Mouse (Mus musculus): Measurements from ENCODE around the gene Tspan5. TPM values are rescaled to one million over a fixed set of nuclear protein-coding genes. Genes with fewer than 3 reads are reported as not detected.

Tspan5 gene
- polyA plus RNA-seq, 1 experiment from 2014 or later: 43.4 TPM

DNA sequence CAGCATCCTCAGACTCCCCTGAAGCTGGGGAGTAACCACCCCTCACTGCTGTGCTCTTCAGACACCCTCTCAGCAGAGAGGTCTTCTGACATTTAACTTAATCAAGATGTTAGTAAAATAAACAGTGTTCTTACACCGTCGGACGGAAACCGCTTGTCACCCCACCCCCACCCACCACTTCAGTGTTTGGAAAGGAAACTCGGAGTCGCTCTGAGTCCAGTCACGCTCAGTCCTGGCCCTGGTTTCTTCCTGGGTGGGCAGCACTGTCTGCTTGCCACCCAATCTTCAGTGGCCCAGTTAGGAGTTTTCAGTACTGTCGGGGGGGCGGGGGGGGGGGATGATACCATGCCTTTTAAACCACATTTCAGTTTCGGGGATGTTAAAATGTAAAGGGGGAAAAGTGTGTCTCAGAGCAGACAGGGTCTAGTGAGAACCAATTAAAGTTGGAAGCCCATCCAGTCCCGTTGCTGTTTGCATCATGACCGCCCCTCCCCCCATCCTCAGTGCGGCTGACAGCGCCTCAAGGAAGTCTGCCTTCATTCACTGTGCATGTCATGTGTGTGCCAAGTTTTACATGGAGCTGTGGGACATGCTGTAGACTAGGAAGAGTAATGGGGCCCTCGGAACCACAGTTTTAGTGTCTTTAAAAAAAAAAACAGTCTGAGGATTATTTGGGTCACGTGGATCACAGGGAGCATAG is 125.3 kb downstream of the Tspan5 start:
- Histone ChIP-seq H3K4me2 (ENCODE audit: low read depth, low read length, severe bottlenecking) (no peak overlapping the region), H3K27ac (ENCODE audit: low read depth, low read length) (no peak overlapping the region), H3K27me3 (ENCODE audit: control insufficient read depth, insufficient read depth, low read length) (no peaks in the 10 kb centered on the region), H3K4me3 (ENCODE audit: low read depth, low read length) (no peak overlapping the region), H3K4me1 (replicated peaks; ENCODE audit: control insufficient read depth, insufficient read depth, low read length) (no peaks in the 10 kb centered on the region), H3K36me3 (ENCODE audit: control insufficient read depth, insufficient read depth, low read length) (no peaks in the 10 kb centered on the region), H3K9ac (ENCODE audit: low read length) (no peak overlapping the region), H3K9me3 (ENCODE audit: control insufficient read depth, low read length) (no peaks in the 10 kb centered on the region)
- ATAC-seq (replicated peaks; ENCODE audit: low FRiP score) (no peak), DNase-seq (ENCODE audit: low spot score) (no peak)
- WGBS: 81% methylated on average over 16 of the region's 16 CpGs

DNA sequence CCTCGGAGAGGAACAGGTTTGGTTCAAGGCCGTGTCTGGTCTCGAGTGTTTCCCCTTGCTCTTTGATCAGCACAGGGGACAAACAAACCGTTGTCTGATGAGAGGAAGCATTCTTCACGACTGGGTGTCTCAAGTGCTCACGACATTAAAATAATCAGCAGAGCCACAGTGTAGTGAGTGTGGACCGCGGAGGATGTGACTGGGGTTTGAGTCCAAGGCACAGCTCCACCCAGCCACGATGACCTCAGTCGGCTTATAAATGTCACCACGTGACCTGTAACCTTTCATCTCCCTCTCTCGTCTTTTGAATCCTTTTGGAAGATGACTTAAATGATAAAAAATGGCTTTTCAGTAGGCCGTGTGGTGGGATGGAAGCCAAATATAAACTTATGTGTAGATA is 126.4 kb downstream of the Tspan5 start:
- Histone ChIP-seq H3K27me3 (ENCODE audit: control insufficient read depth, insufficient read depth, low read length) (no peaks in the 10 kb centered on the region), H3K4me3 (ENCODE audit: low read depth, low read length) (no peak overlapping the region), H3K4me2 (ENCODE audit: low read depth, low read length, severe bottlenecking) (no peak overlapping the region), H3K4me1 (replicated peaks; ENCODE audit: control insufficient read depth, insufficient read depth, low read length) (no peaks in the 10 kb centered on the region), H3K36me3 (ENCODE audit: control insufficient read depth, insufficient read depth, low read length) (no peaks in the 10 kb centered on the region), H3K9ac (ENCODE audit: low read length) (no peak overlapping the region), H3K27ac (ENCODE audit: low read depth, low read length) (no peak overlapping the region), H3K9me3 (ENCODE audit: control insufficient read depth, low read length) (no peaks in the 10 kb centered on the region)
- ATAC-seq (replicated peaks; ENCODE audit: low FRiP score) (no peak), DNase-seq (ENCODE audit: low spot score) (no peak)
- WGBS: 80% methylated on average over 13 of the region's 13 CpGs

DNA sequence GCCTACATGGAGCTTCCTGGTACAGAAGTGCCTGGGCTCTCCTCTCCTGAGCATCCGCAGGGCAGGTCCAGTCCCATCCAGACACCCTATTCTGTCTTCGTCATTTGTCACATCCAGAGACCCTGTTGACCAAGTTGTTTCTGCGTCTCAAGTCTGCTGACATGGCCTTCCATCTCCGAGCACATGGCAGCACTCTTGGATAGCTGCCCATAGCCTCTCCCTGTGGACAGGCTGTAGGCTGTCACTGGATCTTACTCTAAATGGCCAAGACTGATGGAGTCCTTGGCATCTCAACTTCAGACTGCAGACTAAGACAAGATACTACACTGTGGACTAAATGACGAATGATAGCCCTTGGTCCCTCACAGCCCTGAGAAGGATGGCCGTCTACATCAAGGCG is 133.3 kb downstream of the Tspan5 start:
- Histone ChIP-seq H3K27me3 (ENCODE audit: control insufficient read depth, insufficient read depth, low read length) (no peaks in the 10 kb centered on the region), H3K9ac (ENCODE audit: low read length) (no peak overlapping the region), H3K4me1 (replicated peaks; ENCODE audit: control insufficient read depth, insufficient read depth, low read length) (no peaks in the 10 kb centered on the region), H3K4me3 (ENCODE audit: low read depth, low read length) (no peak overlapping the region), H3K4me2 (ENCODE audit: low read depth, low read length, severe bottlenecking) (no peak overlapping the region), H3K36me3 (ENCODE audit: control insufficient read depth, insufficient read depth, low read length) (no peaks in the 10 kb centered on the region), H3K9me3 (ENCODE audit: control insufficient read depth, low read length) (no peaks in the 10 kb centered on the region), H3K27ac (ENCODE audit: low read depth, low read length) (no peak overlapping the region)
- DNase-seq (ENCODE audit: low spot score) (no peak), ATAC-seq (replicated peaks; ENCODE audit: low FRiP score) (no peak)
- 92% methylated on average over 7 of the region's 7 CpGs for WGBS

DNA sequence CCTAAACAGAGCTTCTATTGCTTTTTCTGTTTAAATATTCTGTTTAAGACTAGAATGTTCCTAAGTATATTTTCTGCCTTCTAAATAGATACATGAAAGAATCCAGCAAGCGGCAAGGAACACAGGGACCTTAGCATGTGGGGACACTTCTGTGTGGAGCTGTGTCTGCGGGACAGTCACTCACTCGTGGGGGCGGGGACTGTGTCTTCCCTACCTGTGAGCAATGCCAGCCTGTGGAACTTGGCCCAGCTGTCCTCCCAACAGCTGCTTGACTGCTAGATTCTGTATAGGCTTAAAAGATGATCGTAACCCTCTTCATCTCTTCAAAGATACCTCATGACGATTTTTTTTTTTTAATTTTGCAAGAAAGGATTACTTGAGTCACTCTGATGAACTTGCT is 133.9 kb downstream of the Tspan5 start:
- no peak overlapping the region for H3K9ac ChIP-seq (ENCODE audit: low read length)
- 92% methylated on average over 6 of the region's 6 CpGs for WGBS
- no peak overlapping the region for H3K4me2 ChIP-seq (ENCODE audit: low read depth, low read length, severe bottlenecking)
- no peak for DNase-seq (ENCODE audit: low spot score)
- H3K4me3 ChIP-seq (ENCODE audit: low read depth, low read length): no peak overlapping the region
- no peaks in the 10 kb centered on the region for H3K36me3 ChIP-seq (ENCODE audit: control insufficient read depth, insufficient read depth, low read length)
- H3K27me3 ChIP-seq (ENCODE audit: control insufficient read depth, insufficient read depth, low read length): no peaks in the 10 kb centered on the region
- H3K4me1 ChIP-seq (replicated peaks; ENCODE audit: control insufficient read depth, insufficient read depth, low read length): no peaks in the 10 kb centered on the region
- no peak overlapping the region for H3K27ac ChIP-seq (ENCODE audit: low read depth, low read length)
- H3K9me3 ChIP-seq (ENCODE audit: control insufficient read depth, low read length): no peaks in the 10 kb centered on the region
- ATAC-seq (replicated peaks; ENCODE audit: low FRiP score): no peak

DNA sequence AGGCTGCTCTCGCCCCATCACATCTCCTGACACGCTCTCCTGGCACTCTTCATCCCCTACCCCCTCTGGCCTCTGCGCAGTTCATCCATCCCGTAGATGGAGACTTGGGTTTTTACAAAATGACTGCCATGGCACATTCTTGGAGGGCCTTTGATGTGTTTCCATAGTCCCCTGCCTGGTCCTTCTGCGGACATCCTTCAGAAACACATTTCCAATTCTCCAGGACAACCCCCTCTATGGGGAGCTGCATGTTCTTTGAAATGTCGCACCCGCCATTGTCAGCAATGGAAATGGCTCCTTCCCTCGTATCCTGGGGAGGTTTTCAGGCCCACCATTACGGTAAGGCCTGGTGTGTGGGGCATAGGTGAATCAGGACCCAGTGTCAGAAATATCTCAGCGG is 134.4 kb downstream of the Tspan5 start:
- ATAC-seq (replicated peaks; ENCODE audit: low FRiP score): no peak
- no peak for DNase-seq (ENCODE audit: low spot score)
- Histone ChIP-seq H3K27ac (ENCODE audit: low read depth, low read length) (no peak overlapping the region), H3K4me2 (ENCODE audit: low read depth, low read length, severe bottlenecking) (no peak overlapping the region), H3K4me1 (replicated peaks; ENCODE audit: control insufficient read depth, insufficient read depth, low read length) (no peaks in the 10 kb centered on the region), H3K9ac (ENCODE audit: low read length) (no peak overlapping the region), H3K9me3 (ENCODE audit: control insufficient read depth, low read length) (no peaks in the 10 kb centered on the region), H3K4me3 (ENCODE audit: low read depth, low read length) (no peak overlapping the region), H3K27me3 (ENCODE audit: control insufficient read depth, insufficient read depth, low read length) (no peaks in the 10 kb centered on the region), H3K36me3 (ENCODE audit: control insufficient read depth, insufficient read depth, low read length) (no peaks in the 10 kb centered on the region)
- WGBS: 92% methylated on average over 10 of the region's 10 CpGs

DNA sequence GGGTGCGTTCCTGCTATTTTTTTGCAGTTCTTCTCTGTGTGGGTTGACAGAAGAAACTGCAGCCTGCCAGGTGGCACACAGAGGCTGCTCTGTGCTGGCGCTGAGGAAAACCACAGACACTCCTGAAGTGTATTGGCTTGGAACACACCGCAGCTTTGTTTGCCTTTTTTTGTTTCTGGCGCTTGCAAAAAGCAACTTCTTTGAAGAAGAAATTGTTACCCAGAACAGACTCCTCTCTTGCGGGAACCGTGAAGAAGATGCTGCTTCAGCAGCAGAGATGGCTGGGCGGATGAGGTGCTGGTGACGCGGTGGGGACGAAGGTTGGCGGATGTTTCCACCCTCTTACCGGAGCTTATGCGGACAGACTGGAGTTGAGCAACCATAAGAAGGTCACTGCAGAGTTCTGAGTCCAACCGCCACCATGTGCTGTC is 135.0 kb downstream of the Tspan5 start:
- ATAC-seq (replicated peaks; ENCODE audit: low FRiP score) (no peak), DNase-seq (ENCODE audit: low spot score) (no peak)
- H3K9me3 ChIP-seq (ENCODE audit: control insufficient read depth, low read length): no peaks in the 10 kb centered on the region
- H3K4me2 ChIP-seq (ENCODE audit: low read depth, low read length, severe bottlenecking): no peak overlapping the region
- WGBS: 89% methylated on average over 14 of the region's 14 CpGs
- H3K4me1 ChIP-seq (replicated peaks; ENCODE audit: control insufficient read depth, insufficient read depth, low read length): no peaks in the 10 kb centered on the region; the same call in 1 of the 2 replicates
- no peaks in the 10 kb centered on the region for H3K27me3 ChIP-seq (ENCODE audit: control insufficient read depth, insufficient read depth, low read length)
- H3K27ac ChIP-seq (ENCODE audit: low read depth, low read length): no peak overlapping the region
- no peak overlapping the region for H3K9ac ChIP-seq (ENCODE audit: low read length)
- H3K36me3 ChIP-seq (ENCODE audit: control insufficient read depth, insufficient read depth, low read length): no peaks in the 10 kb centered on the region
- H3K4me3 ChIP-seq (ENCODE audit: low read depth, low read length): no peak overlapping the region

DNA sequence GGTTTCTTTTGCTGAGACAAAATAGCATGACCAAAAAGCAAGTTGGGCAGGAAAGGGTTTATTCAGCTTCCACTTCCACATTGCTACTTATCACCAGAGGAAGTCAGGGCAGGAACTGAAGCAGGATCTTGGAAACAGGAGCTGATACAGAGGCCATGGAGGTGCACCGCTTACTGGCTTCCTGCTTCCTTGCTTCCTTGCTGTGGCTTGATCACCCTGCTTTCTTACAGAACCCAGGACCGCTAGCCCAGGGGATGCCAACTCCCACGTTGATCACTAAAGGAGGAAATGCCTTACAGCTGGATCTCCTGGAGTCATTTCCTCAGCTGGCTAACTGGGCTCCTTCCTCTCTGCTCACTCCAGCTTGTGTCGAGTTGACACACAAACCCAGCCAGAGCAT is 135.7 kb downstream of the Tspan5 start:
- no peaks in the 10 kb centered on the region for H3K36me3 ChIP-seq (ENCODE audit: control insufficient read depth, insufficient read depth, low read length)
- no peak overlapping the region for H3K9ac ChIP-seq (ENCODE audit: low read length)
- no peaks in the 10 kb centered on the region for H3K9me3 ChIP-seq (ENCODE audit: control insufficient read depth, low read length)
- H3K27me3 ChIP-seq (ENCODE audit: control insufficient read depth, insufficient read depth, low read length): no peaks in the 10 kb centered on the region
- WGBS: 78% methylated on average over 4 of the region's 4 CpGs
- no peak overlapping the region for H3K4me3 ChIP-seq (ENCODE audit: low read depth, low read length)
- ATAC-seq (replicated peaks; ENCODE audit: low FRiP score): no peak
- H3K4me1 ChIP-seq (replicated peaks; ENCODE audit: control insufficient read depth, insufficient read depth, low read length): no peaks in the 10 kb centered on the region; the same call in 1 of the 2 replicates
- no peak overlapping the region for H3K27ac ChIP-seq (ENCODE audit: low read depth, low read length)
- H3K4me2 ChIP-seq (ENCODE audit: low read depth, low read length, severe bottlenecking): no peak overlapping the region
- no peak for DNase-seq (ENCODE audit: low spot score)

DNA sequence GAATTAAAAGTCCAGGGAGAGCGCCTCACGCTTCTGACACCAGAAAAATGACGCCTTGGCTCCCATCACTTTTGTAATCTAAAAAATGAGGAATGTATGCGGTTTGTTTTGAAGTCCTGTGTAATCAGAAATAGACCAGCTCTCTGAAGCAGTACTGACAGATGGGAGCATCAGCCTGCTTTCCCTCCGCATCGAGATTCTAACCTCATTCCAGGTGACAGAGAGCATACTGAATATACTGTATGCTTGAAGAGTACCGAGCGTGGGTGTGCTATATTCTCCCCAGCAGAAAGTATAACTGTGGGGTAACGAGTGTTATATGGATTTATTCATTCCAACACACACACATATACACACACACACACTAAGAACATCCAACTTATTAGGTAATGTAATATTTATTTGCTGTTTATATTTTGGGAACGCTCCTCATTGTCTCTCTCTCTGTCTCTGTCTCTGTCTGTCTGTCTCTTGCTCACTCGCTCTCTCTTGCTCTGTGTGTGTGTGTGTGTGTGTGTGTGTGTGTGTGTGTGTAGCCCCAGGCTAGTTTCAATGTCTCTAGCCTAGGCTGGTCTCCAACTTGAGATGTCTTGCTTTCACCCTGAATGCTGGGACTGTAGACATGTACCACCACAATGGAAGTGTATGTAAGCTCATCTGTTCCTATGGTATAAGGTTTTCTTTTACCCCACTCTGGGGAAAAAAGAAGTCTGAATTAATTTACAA is 139.2 kb downstream of the Tspan5 start:
- 92% methylated on average over 11 of the region's 11 CpGs for WGBS
- no peak overlapping the region for H3K4me2 ChIP-seq (ENCODE audit: low read depth, low read length, severe bottlenecking)
- H3K4me1 ChIP-seq (replicated peaks; ENCODE audit: control insufficient read depth, insufficient read depth, low read length): no peaks in the 10 kb centered on the region; the same call in 1 of the 2 replicates
- no peak overlapping the region for H3K4me3 ChIP-seq (ENCODE audit: low read depth, low read length)
- no peaks in the 10 kb centered on the region for H3K9me3 ChIP-seq (ENCODE audit: control insufficient read depth, low read length)
- no peak overlapping the region for H3K9ac ChIP-seq (ENCODE audit: low read length)
- no peak overlapping the region for H3K27ac ChIP-seq (ENCODE audit: low read depth, low read length)
- H3K27me3 ChIP-seq (ENCODE audit: control insufficient read depth, insufficient read depth, low read length): no peaks in the 10 kb centered on the region
- DNase-seq (ENCODE audit: low spot score) (no peak), ATAC-seq (replicated peaks; ENCODE audit: low FRiP score) (peak; percentile 14; the same call in 1 of the 2 replicates)
- no peaks in the 10 kb centered on the region for H3K36me3 ChIP-seq (ENCODE audit: control insufficient read depth, insufficient read depth, low read length)

Data from forebrain, embryonic 11.5 days (tissue).